Comparison of ENCODE assay signal across 13 mouse cellular contexts in the genomic region with DNA sequence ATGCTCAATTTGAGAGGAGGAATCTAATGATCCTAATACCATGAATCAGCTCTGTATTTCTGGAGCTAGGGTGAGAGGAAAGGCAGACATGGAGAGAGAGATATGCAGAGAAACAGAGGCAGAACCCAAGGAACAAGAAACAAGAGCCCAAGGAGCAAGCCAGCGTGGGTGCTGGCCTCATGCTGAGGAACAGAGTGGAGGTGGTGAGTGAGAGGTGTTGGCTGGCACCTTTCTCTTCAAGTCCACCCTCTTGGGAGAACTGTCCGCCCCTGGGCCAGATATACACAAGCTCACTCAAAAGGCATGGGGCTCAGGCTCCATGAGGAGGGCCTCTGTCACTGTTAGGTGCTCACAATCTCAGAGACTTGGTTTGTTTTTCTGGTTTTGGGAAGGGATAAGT.
"Had no signal": no experiment of that assay in that cellular context is flagged by ENCODE, and none has a peak within 500 bp of the region (broad histone marks: within the 10 kb centered on the region; RNA-seq: fewer than 3 reads in every experiment).

No protein-coding gene starts in this region.

- DNase-seq: lung, adult 18-20 months; lung, embryonic 14.5 days; lung, postnatal 10 days; lung, postnatal 4 days; midbrain, embryonic 14.5 days; retina, postnatal 1 day; right cerebral cortex, postnatal 25 days; right cerebral cortex, postnatal 4 days; spleen, adult 18-20 months; thymus, adult 18-20 months; thymus, postnatal 14 days; thymus, postnatal 36 days had no signal

- ATAC-seq: midbrain, embryonic 16.5 days had no signal
